8 mouse cellular contexts compared by ENCODE assay signal in genomic region chr4:126149041-126149676, GRCm38 (mm10). TPM values are rescaled to one million over a fixed set of nuclear protein-coding genes. Genes with fewer than 3 reads are reported as not detected.
DNase-seq lines count a peak whose midpoint lies in the region; ATAC-seq and TF ChIP-seq lines count a peak whose summit lies in the region.

No protein-coding gene starts in this region.

- H3K4me2 ChIP-seq in intestine, postnatal 0 days (replicated peaks; ENCODE audit: low read depth), result peak overlapping the region; percentile 88

- peak; percentile 31 for DNase-seq in heart, adult 8-10 months (ENCODE audit: low spot score)
- DNase-seq in heart, postnatal 25 days (ENCODE audit: low spot score), result no peak
- no peak for DNase-seq in right cerebral cortex, postnatal 10 days (ENCODE audit: low spot score in 2 of 2)
- DNase-seq in right cerebral cortex, adult 18-20 months, result no peak
- DNase-seq in layer of hippocampus, adult 9-11 months, result no peak

- H3K36me3 ChIP-seq in intestine, postnatal 0 days (ENCODE audit: control insufficient read depth, insufficient read depth), result peaks cover 16% of the 10 kb centered on the region; the same call in 1 of the 2 replicates
- no peaks in the 10 kb centered on the region for H3K36me3 ChIP-seq in macrophage (ENCODE audit: inconsistent target)

- 43% methylated on average over 42 of the region's 42 CpGs for WGBS in intestine, postnatal 0 days
- 82% methylated on average over 30 of the region's 42 CpGs for WGBS in macrophage (ENCODE audit: missing documents)

- 0 out of 2 replicates have a peak, but pooled peaks have one; percentile 7 for ATAC-seq in erythroblast, adult 5-6 weeks (replicated peaks; ENCODE audit: low FRiP score, poor library complexity, severe bottlenecking)
- ATAC-seq in intestine, postnatal 0 days, result 0 out of 2 replicates have a peak, but pooled peaks have one; percentile 4

- no peaks in the 10 kb centered on the region; the same call in 1 of the 2 replicates for H3K4me1 ChIP-seq in intestine, postnatal 0 days (replicated peaks; ENCODE audit: control insufficient read depth, insufficient read depth, low read length)

- intact Hi-C loops in heart, postnatal 25 days (cut with DNase I), result loop anchor here (5.0 kb wide), 1 partner anchor 37 kb away; no protein-coding TSS in a partner anchor

- H3K9me3 ChIP-seq in intestine, postnatal 0 days (ENCODE audit: control insufficient read depth), result no peaks in the 10 kb centered on the region

- H3K27ac ChIP-seq in intestine, postnatal 0 days (ENCODE audit: low read depth, low read length), result peak overlapping the region; percentile 84
- H3K27ac ChIP-seq in macrophage, result no peak overlapping the region

- peak overlapping the region; percentile 62 for H3K4me3 ChIP-seq in intestine, postnatal 0 days (ENCODE audit: low read depth, low read length)
- H3K4me3 ChIP-seq in macrophage (ENCODE audit: inconsistent target), result peak overlapping the region; percentile 25

- no peak for TF ChIP-seq CTCF in intestine, postnatal 0 days (IDR thresholded peaks at IDR 0.05; ENCODE audit: low read depth)

- H3K79me2 ChIP-seq in macrophage (ENCODE audit: inconsistent target), result no peaks in the 10 kb centered on the region

- no peaks in the 10 kb centered on the region for H3K27me3 ChIP-seq in intestine, postnatal 0 days (replicated peaks; ENCODE audit: control insufficient read depth, insufficient read depth, low read length)

- peak overlapping the region; percentile 71 for H3K9ac ChIP-seq in intestine, postnatal 0 days (ENCODE audit: low read depth, low read length)

RNA-seq across cellular contexts. Expression of gene Eva1b, which starts 1.6 kb away (rescaled TPM):
- 10 to 100 TPM in 1 of 4 experiments, 1 to 10 TPM in 3; 7.3 to 12.4 (median 9.0) TPM for total RNA-seq in heart, adult 8-10 months (2022)
- total RNA-seq in heart, postnatal 25 days (2021), result 10 to 100 TPM; 15.2 to 17.6 TPM
- total RNA-seq in erythroblast, adult 5-6 weeks (2015; ENCODE audit: low replicate concordance), result not detected in 2 replicates
- not detected in 2 replicates for total RNA-seq in erythroblast, adult 5-6 weeks (2017; ENCODE audit: low replicate concordance)
- 28.9 and 29.0 TPM in 2 replicates for polyA plus RNA-seq in intestine, postnatal 0 days (2015; fragmentation: Nextera tagmentation; extraction: Ambion mirVana)
- 10 to 100 TPM in 22 of 26 experiments, 1 to 10 TPM in 4; 5.5 to 52.5 (median 24.9) TPM for total RNA-seq in macrophage (2018; cell fraction: chromatin; rRNA removed)
- total RNA-seq in macrophage (2018; cell fraction: cytosol; rRNA removed), result 10 to 100 TPM in 25 of 26 experiments, 1 to 10 TPM in 1; 9.7 to 59.7 (median 31.6) TPM
- total RNA-seq in macrophage (2018; cell fraction: nucleus; rRNA removed), result 10 to 100 TPM; 10.2 to 90.6 (median 43.6) TPM
- polyA plus RNA-seq in macrophage (2018), result 4.4 to 20.0 TPM (median 6.2 TPM) in 3 replicates

RNA-seq across cellular contexts. Expression of gene Sh3d21, which starts 14.1 kb away (rescaled TPM):
- total RNA-seq in heart, adult 8-10 months (2022), result 1 to 10 TPM; 1.6 to 2.2 (median 2.1) TPM
- total RNA-seq in heart, postnatal 25 days (2021), result 1 to 10 TPM; 1.9 to 3.1 TPM
- not detected in 2 replicates for total RNA-seq in erythroblast, adult 5-6 weeks (2015; ENCODE audit: low replicate concordance)
- total RNA-seq in erythroblast, adult 5-6 weeks (2017; ENCODE audit: low replicate concordance), result 0.09 and 0.70 TPM in 2 replicates
- polyA plus RNA-seq in intestine, postnatal 0 days (2015; fragmentation: Nextera tagmentation; extraction: Ambion mirVana), result 10.0 and 12.3 TPM in 2 replicates
- 10 to 100 TPM in 13 of 26 experiments, 1 to 10 TPM in 13; 1.8 to 56.2 (median 10.6) TPM for total RNA-seq in macrophage (2018; cell fraction: chromatin; rRNA removed)
- total RNA-seq in macrophage (2018; cell fraction: cytosol; rRNA removed), result 1 to 10 TPM in 19 of 26 experiments, under 1 TPM in 7; 0.39 to 5.8 (median 1.6) TPM
- 10 to 100 TPM in 7 of 26 experiments, 1 to 10 TPM in 16, under 1 TPM in 3; 0.49 to 20.7 (median 6.4) TPM for total RNA-seq in macrophage (2018; cell fraction: nucleus; rRNA removed)
- 0.38 to 0.59 TPM (median 0.58 TPM) in 3 replicates for polyA plus RNA-seq in macrophage (2018)

RNA-seq across cellular contexts. Expression of gene Stk40, which starts 45.4 kb away (rescaled TPM):
- 10 to 100 TPM; 37.8 to 61.9 (median 52.4) TPM for total RNA-seq in heart, adult 8-10 months (2022)
- total RNA-seq in heart, postnatal 25 days (2021), result 10 to 100 TPM; 37.6 to 38.7 TPM
- total RNA-seq in erythroblast, adult 5-6 weeks (2015; ENCODE audit: low replicate concordance), result 3.8 and 4.0 TPM in 2 replicates
- 4.2 TPM in 2 replicates for total RNA-seq in erythroblast, adult 5-6 weeks (2017; ENCODE audit: low replicate concordance)
- 14.5 and 14.6 TPM in 2 replicates for polyA plus RNA-seq in intestine, postnatal 0 days (2015; fragmentation: Nextera tagmentation; extraction: Ambion mirVana)
- 100 to 1,000 TPM in 16 of 26 experiments, 10 to 100 TPM in 10; 28.6 to 423 (median 113) TPM for total RNA-seq in macrophage (2018; cell fraction: chromatin; rRNA removed)
- 100 to 1,000 TPM in 6 of 26 experiments, 10 to 100 TPM in 20; 25.5 to 234 (median 49.3) TPM for total RNA-seq in macrophage (2018; cell fraction: cytosol; rRNA removed)
- total RNA-seq in macrophage (2018; cell fraction: nucleus; rRNA removed), result 100 to 1,000 TPM in 14 of 26 experiments, 10 to 100 TPM in 12; 30.0 to 320 (median 112) TPM
- polyA plus RNA-seq in macrophage (2018), result 16.8 to 26.2 TPM (median 19.5 TPM) in 3 replicates

RNA-seq across cellular contexts. Expression of gene Lsm10, which starts 52.7 kb away (rescaled TPM):
- total RNA-seq in heart, adult 8-10 months (2022), result 10 to 100 TPM; 17.3 to 19.5 (median 18.4) TPM
- total RNA-seq in heart, postnatal 25 days (2021), result 10 to 100 TPM; 10.7 to 12.1 TPM
- total RNA-seq in erythroblast, adult 5-6 weeks (2015; ENCODE audit: low replicate concordance), result 5.6 and 14.0 TPM in 2 replicates
- total RNA-seq in erythroblast, adult 5-6 weeks (2017; ENCODE audit: low replicate concordance), result 2.0 and 6.5 TPM in 2 replicates
- 49.0 and 50.4 TPM in 2 replicates for polyA plus RNA-seq in intestine, postnatal 0 days (2015; fragmentation: Nextera tagmentation; extraction: Ambion mirVana)
- total RNA-seq in macrophage (2018; cell fraction: chromatin; rRNA removed), result 10 to 100 TPM in 18 of 26 experiments, 1 to 10 TPM in 8; 5.1 to 20.2 (median 12.4) TPM
- 10 to 100 TPM; 38.7 to 55.8 (median 46.8) TPM for total RNA-seq in macrophage (2018; cell fraction: cytosol; rRNA removed)
- 10 to 100 TPM; 13.9 to 38.0 (median 27.4) TPM for total RNA-seq in macrophage (2018; cell fraction: nucleus; rRNA removed)
- polyA plus RNA-seq in macrophage (2018), result 32.0 to 47.2 TPM (median 38.4 TPM) in 3 replicates

RNA-seq across cellular contexts. Expression of gene Thrap3, which starts 53.4 kb away (rescaled TPM):
- total RNA-seq in heart, adult 8-10 months (2022), result 100 to 1,000 TPM; 112 to 128 (median 121) TPM
- 100 to 1,000 TPM; 108 to 111 TPM for total RNA-seq in heart, postnatal 25 days (2021)
- total RNA-seq in erythroblast, adult 5-6 weeks (2015; ENCODE audit: low replicate concordance), result 40.5 and 74.0 TPM in 2 replicates
- 130 and 133 TPM in 2 replicates for total RNA-seq in erythroblast, adult 5-6 weeks (2017; ENCODE audit: low replicate concordance)
- 56.7 and 67.5 TPM in 2 replicates for polyA plus RNA-seq in intestine, postnatal 0 days (2015; fragmentation: Nextera tagmentation; extraction: Ambion mirVana)
- total RNA-seq in macrophage (2018; cell fraction: chromatin; rRNA removed), result 1,000 to 10,000 TPM in 11 of 26 experiments, 100 to 1,000 TPM in 15; 773 to 1,275 (median 979) TPM
- 100 to 1,000 TPM in 24 of 26 experiments, 10 to 100 TPM in 2; 90.2 to 183 (median 118) TPM for total RNA-seq in macrophage (2018; cell fraction: cytosol; rRNA removed)
- total RNA-seq in macrophage (2018; cell fraction: nucleus; rRNA removed), result 100 to 1,000 TPM; 424 to 709 (median 586) TPM
- 109 to 345 TPM (median 123 TPM) in 3 replicates for polyA plus RNA-seq in macrophage (2018)

Comparison
In these comparisons a context has a peak if more than half of its experiments do, and no peak if none do; other contexts are left out.
1. RNA of gene Eva1b, which starts 1.6 kb away (total RNA-seq): 15.2 to 17.6 TPM in heart, postnatal 25 days and 7.3 to 12.4 TPM in heart, adult 8-10 months; not detected in erythroblast, adult 5-6 weeks; every median in the first group is over 4 times any median in the second.
2. RNA of gene Stk40, which starts 45.4 kb away (total RNA-seq): 37.8 to 61.9 TPM in heart, adult 8-10 months and 37.6 to 38.7 TPM in heart, postnatal 25 days; 3.8 to 4.2 TPM in erythroblast, adult 5-6 weeks; every median in the first group is over 4 times any median in the second.